Mouse (Mus musculus) hindbrain, embryonic 11.5 days (tissue): ENCODE results near the gene Cyp2f2. TPM values are rescaled to one million over a fixed set of nuclear protein-coding genes. Genes with fewer than 3 reads are reported as not detected.
A peak's percentile ranks its signal among the peaks of the same experiment; 100 is the strongest.

Experiments
- ATAC-seq: fragments of 200-750 bp; cut with Nextera tagmentation; 2 replicates; pipeline ENCODE4 v1.8.0; 2017; ENCODE audit warnings: mild to moderate bottlenecking, moderate TSS enrichment, moderate library complexity; ENCODE audit not compliant: low FRiP score
- DNase-seq: peaks from one replicate; pipeline ENCODE4 v3.0.0-alpha.2; 2015; ENCODE audit warnings: low spot score
- H3K27ac ChIP-seq: fragments of 300-500 bp; sonication (generic); 2 replicates; pipeline ENCODE4 v1.5.1; 2014; ENCODE audit warnings: mild to moderate bottlenecking, low read depth, low read length
- H3K27me3 ChIP-seq: fragments of 300-500 bp; sonication (generic); 2 replicates; pipeline ENCODE4 v1.6.1; 2014; ENCODE audit warnings: mild to moderate bottlenecking, low read length, moderate library complexity, mixed read lengths; ENCODE audit not compliant: control insufficient read depth, insufficient read depth
- H3K36me3 ChIP-seq: fragments of 300-500 bp; sonication (generic); 2 replicates; pipeline ENCODE4 v1.6.1; 2014; ENCODE audit warnings: mild to moderate bottlenecking, low read length, moderate library complexity, mixed read lengths; ENCODE audit not compliant: control insufficient read depth, insufficient read depth
- H3K4me1 ChIP-seq: fragments of 300-500 bp; sonication (generic); replicated peaks from 2 replicates; pipeline ENCODE4 v1.6.1; 2014; ENCODE audit warnings: low read length, mixed read lengths; ENCODE audit not compliant: control insufficient read depth, insufficient read depth
- H3K4me2 ChIP-seq: fragments of 300-500 bp; sonication (generic); replicated peaks from 2 replicates; pipeline ENCODE4 v1.6.1; 2014; ENCODE audit warnings: mild to moderate bottlenecking, low read depth, low read length
- H3K4me3 ChIP-seq: fragments of 300-500 bp; sonication (generic); 2 replicates; pipeline ENCODE4 v1.5.1; 2014; ENCODE audit warnings: low read depth, low read length
- H3K9ac ChIP-seq: fragments of 300-500 bp; sonication (generic); 2 replicates; pipeline ENCODE4 v1.6.1; 2014; ENCODE audit warnings: low read depth, low read length
- H3K9me3 ChIP-seq: fragments of 300-500 bp; sonication (generic); 2 replicates; pipeline ENCODE4 v1.6.1; 2016; ENCODE audit warnings: low read length; ENCODE audit not compliant: control insufficient read depth
- WGBS: fragments of 180-500 bp; shearing (Covaris S2); extraction: QIAGEN DNeasy Blood & Tissue Kit; methylation state at CpG from one replicate; pipeline ENCODE4 v1.1.7; 2014; 5-methylcytosine and 5-hydroxymethylcytosine counted together
- polyA plus RNA-seq: library from polyadenylated mRNA; unstranded; fragments of >200 nt; fragmentation: Nextera tagmentation; extraction: Ambion mirVana; gene quantifications from 2 replicates; pipeline ENCODE4 v1.2.1, GENCODE M21; 2014

Gene Cyp2f2
- polyA plus RNA-seq, 1 experiment from 2014 or later = not detected

DNA sequence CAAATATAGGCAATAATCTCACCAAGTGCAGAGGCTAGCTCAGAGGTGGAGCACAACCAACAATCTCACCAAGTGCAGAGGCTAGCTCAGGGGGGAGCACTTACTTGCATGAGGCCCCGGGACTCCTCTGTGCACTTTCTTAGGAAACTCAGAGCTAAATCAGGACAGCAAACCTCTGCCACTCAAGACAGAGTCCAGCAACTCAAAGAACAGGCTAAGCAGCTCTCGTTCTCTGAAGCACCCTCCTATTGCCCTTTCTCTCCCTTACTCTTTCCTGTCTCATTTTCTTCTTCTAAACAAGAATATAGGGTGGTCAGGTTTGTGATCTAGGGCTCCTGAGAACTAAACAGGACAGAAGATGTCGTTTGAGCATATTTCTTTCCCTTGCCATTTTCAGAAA is 7.7 kb upstream of the Cyp2f2 start:
- Histone ChIP-seq H3K4me3 (no peak overlapping the region), H3K36me3 (no peaks in the 10 kb centered on the region), H3K9ac (no peak overlapping the region), H3K4me1 (no peaks in the 10 kb centered on the region), H3K9me3 (no peaks in the 10 kb centered on the region), H3K27ac (no peak overlapping the region), H3K27me3 (no peaks in the 10 kb centered on the region), H3K4me2 (no peak overlapping the region)
- WGBS = 70% methylated on average over 3 of the region's 3 CpGs
- no peak for ATAC-seq
- DNase-seq = no peak

DNA sequence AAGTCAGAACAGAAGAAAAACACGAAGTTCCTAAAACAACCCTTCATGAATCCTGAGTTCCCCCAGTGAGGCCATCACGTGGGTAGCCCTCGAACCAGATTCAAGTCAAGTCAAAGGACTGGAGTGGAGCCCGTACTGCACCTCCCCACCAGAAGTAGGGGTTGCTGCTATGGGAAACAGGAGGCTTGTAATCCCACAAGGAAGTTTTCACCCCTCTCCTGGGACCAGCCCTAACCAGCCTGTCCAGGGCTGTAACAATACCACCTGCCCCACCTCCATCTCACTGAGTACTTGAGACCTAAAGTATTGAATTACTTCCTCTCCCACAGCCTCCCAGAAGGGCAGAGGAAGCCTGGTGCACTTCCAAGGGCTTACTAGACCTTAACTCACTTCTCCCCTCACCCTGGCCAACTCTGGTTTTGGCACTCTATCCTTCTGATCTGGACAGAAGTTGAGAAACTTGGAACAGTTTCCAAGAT is 1.6 kb upstream of the Cyp2f2 start:
- no peaks in the 10 kb centered on the region for H3K9me3 ChIP-seq
- no peak overlapping the region for H3K4me3 ChIP-seq
- H3K4me1 ChIP-seq = no peaks in the 10 kb centered on the region
- no peak overlapping the region for H3K4me2 ChIP-seq
- ATAC-seq (no peak), DNase-seq (no peak)
- no peak overlapping the region for H3K9ac ChIP-seq
- no peaks in the 10 kb centered on the region for H3K27me3 ChIP-seq
- 69% methylated on average over 4 of the region's 4 CpGs for WGBS
- H3K27ac ChIP-seq = no peak overlapping the region
- no peaks in the 10 kb centered on the region for H3K36me3 ChIP-seq

DNA sequence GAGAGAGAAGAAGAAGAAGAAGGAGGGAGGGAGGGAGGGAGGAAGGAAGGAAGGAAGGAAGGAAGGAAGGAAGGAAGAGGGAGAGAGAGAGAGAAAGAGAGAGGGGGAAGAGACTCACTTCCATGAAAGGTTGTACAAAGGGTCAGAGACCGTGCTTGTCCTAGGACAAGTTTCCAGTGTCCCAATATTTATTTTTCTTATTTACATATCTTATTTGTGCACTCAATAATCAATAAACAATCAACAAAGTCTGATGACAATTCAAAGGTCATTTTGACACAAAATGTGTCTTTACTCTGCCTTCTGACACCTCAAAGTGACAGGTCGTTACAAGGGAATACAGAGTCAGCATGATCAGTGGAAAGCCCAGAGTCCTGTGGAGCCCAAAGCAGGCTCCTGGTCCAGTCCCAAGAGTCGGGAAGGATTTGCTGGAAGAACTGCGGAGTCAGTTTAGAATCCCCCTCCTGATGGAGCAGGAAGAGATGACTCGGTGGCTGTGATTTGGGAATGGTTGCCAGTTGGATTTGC is 4.7 kb downstream of the Cyp2f2 start:
- Histone ChIP-seq H3K9ac (no peak overlapping the region), H3K4me3 (no peak overlapping the region), H3K4me1 (no peaks in the 10 kb centered on the region), H3K4me2 (no peak overlapping the region), H3K36me3 (no peaks in the 10 kb centered on the region), H3K27ac (no peak overlapping the region), H3K27me3 (no peaks in the 10 kb centered on the region), H3K9me3 (no peaks in the 10 kb centered on the region)
- 79% methylated on average over 5 of the region's 5 CpGs for WGBS
- no peak for DNase-seq
- ATAC-seq = no peak

DNA sequence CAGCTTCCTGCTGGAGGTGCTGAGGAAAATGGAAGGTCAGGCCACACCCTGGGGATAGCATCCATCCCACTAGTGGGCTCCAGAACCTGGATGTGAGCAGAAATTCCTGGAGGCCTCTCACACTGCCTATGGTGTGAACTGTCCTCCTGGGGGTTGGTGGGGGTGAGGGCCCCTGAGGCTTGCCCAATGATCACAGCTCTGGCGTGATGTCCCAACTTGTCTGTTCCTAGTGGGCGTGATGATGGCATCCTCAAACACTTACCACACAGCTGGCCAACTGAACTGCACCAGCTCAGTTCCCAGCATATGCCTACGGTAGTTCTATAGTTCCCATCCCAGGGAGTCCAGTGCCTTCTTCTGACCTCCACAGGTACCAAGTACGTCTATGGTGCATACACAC is 5.3 kb downstream of the Cyp2f2 start:
- no peak for DNase-seq
- no peak overlapping the region for H3K27ac ChIP-seq
- no peaks in the 10 kb centered on the region for H3K27me3 ChIP-seq
- H3K4me2 ChIP-seq = no peak overlapping the region
- H3K4me3 ChIP-seq = no peak overlapping the region
- no peak for ATAC-seq
- H3K9me3 ChIP-seq = no peaks in the 10 kb centered on the region
- H3K9ac ChIP-seq = no peak overlapping the region
- no peaks in the 10 kb centered on the region for H3K4me1 ChIP-seq
- WGBS = 93% methylated on average over 4 of the region's 4 CpGs
- H3K36me3 ChIP-seq = no peaks in the 10 kb centered on the region

DNA sequence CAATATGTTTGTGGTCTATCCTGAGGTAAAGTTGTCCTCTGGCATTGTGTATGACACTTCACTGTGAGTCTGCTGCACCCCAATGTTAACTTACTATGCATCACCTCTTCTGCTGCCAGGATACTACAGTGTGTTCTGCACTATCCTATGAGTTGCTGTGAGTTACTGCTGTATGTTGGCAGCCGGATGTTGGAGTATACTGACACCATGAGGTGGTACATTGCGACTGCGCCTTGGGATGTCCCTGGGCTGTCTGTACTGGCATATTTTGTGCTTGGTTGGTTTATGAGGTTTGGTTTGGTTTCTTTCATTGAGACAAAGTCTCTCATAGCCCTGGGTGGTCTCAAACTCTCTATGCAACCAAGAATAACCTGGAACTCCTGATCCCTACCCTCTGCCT is 8.5 kb downstream of the Cyp2f2 start:
- H3K36me3 ChIP-seq = no peaks in the 10 kb centered on the region
- 50% methylated on average over 3 of the region's 3 CpGs for WGBS
- H3K9ac ChIP-seq = no peak overlapping the region
- H3K27me3 ChIP-seq = no peaks in the 10 kb centered on the region
- no peak overlapping the region for H3K4me3 ChIP-seq
- no peaks in the 10 kb centered on the region for H3K9me3 ChIP-seq
- no peak for ATAC-seq
- H3K27ac ChIP-seq = no peak overlapping the region
- peak; percentile 23 for DNase-seq
- no peak overlapping the region for H3K4me2 ChIP-seq
- H3K4me1 ChIP-seq = no peaks in the 10 kb centered on the region

DNA sequence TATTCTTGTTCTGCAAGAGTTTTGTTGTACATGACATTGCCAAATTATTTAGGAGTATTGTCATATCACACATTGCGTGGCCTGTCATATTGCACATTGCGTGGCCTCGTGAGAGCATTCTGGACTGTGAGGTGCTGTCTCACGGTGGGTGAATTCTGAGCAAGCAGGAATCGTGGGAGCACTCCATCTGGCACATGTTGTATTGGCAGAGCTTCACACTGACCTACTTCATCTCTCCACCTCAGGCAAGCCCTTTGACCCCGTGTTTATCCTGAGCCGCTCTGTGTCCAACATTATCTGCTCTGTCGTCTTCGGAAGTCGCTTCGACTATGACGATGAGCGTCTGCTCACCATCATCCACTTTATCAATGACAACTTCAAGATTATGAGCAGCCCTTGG is 9.2 kb downstream of the Cyp2f2 start:
- H3K4me3 ChIP-seq = no peak overlapping the region
- no peaks in the 10 kb centered on the region for H3K9me3 ChIP-seq
- H3K4me1 ChIP-seq = no peaks in the 10 kb centered on the region
- H3K36me3 ChIP-seq = no peaks in the 10 kb centered on the region
- WGBS = 92% methylated on average over 13 of the region's 13 CpGs
- no peak for DNase-seq
- no peaks in the 10 kb centered on the region for H3K27me3 ChIP-seq
- no peak overlapping the region for H3K4me2 ChIP-seq
- no peak overlapping the region for H3K27ac ChIP-seq
- ATAC-seq = no peak
- no peak overlapping the region for H3K9ac ChIP-seq

DNA sequence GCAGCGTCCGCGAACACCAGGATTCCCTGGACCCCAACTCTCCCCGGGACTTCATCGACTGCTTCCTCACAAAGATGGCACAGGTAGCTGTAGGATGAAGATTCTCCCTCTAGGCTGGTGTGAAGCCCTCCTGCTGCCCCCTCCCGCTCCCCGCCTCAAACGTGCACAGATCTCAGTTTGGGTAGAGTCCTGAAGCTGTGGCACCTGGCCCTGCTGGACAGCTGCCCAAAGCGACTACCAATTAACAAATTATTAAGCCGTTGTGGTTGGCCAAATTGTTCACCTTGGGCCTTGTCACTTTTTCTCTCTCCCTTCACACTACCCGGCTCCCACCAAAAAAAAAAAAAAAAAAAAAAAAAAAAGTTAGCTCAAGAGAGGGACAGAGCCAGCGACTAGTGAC is 10.1 kb downstream of the Cyp2f2 start:
- Histone ChIP-seq H3K4me1 (no peaks in the 10 kb centered on the region), H3K27me3 (no peaks in the 10 kb centered on the region), H3K36me3 (no peaks in the 10 kb centered on the region), H3K9ac (no peak overlapping the region), H3K4me3 (no peak overlapping the region), H3K27ac (no peak overlapping the region), H3K9me3 (no peaks in the 10 kb centered on the region), H3K4me2 (no peak overlapping the region)
- ATAC-seq = no peak
- DNase-seq = no peak
- 92% methylated on average over 12 of the region's 12 CpGs for WGBS

DNA sequence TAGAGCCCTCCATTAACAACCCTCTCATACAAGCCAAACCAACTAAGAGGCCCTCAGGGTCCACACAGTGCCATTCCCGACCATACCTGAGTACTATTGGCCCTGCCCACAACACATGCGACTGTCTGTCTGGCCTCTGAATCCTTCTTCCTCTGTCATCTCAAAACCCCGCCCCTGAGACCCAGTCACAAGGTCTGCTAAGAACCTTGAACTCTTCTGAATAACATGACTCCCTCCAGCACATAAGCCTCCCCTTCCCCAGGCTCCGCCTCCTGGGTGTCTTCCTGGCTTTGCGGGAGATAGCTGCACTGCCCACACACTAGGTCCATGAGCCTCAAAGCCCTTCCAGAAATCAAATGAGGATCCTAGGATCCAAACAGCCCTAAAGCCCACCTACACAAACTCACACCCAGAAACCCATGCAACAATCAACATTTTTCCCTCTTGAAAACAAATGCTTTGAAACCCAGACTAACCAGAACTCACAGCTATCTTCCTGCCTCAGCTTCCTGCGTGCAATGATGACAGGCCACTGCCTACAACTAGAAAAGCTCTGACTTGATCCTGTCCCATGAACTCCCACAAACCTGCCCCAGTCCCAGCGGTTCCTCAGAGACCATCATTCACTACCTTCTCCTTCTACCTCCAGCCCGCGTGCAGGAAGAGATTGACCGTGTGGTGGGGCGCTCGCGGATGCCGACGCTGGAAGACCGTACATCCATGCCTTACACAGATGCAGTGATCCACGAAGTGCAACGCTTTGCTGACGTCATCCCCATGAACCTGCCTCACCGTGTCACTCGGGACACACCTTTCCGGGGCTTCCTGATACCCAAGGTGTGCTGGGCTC is 11.0 kb downstream of the Cyp2f2 start:
- no peaks in the 10 kb centered on the region for H3K4me1 ChIP-seq
- no peaks in the 10 kb centered on the region for H3K36me3 ChIP-seq
- ATAC-seq (no peak), DNase-seq (no peak)
- H3K27ac ChIP-seq = no peak overlapping the region
- 89% methylated on average over 22 of the region's 22 CpGs for WGBS
- H3K9ac ChIP-seq = no peak overlapping the region
- no peaks in the 10 kb centered on the region for H3K27me3 ChIP-seq
- H3K9me3 ChIP-seq = no peaks in the 10 kb centered on the region
- no peak overlapping the region for H3K4me3 ChIP-seq
- H3K4me2 ChIP-seq = no peak overlapping the region

DNA sequence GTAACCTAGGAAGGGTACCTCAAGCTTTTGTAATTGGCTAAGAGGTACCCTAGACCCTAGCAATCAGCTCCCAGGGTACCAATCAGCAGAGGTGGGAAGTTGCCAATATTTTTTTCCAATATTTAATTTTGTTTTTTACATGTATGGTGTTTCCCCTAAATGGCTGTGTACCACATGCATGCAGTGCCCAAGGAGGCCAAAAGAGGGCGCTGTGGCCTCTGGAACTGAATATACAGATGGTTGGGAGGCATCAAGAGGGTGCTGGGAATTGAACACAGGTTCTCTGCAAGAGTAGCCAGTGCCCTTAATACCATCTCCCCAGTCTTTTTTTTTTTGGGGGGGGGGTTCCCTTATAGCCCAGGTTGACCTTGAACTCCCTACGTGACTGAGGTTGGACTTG is 11.7 kb downstream of the Cyp2f2 start:
- Histone ChIP-seq H3K36me3 (no peaks in the 10 kb centered on the region), H3K27ac (no peak overlapping the region), H3K9me3 (no peaks in the 10 kb centered on the region), H3K4me1 (no peaks in the 10 kb centered on the region), H3K27me3 (no peaks in the 10 kb centered on the region), H3K4me2 (no peak overlapping the region), H3K4me3 (no peak overlapping the region), H3K9ac (no peak overlapping the region)
- DNase-seq (no peak), ATAC-seq (no peak)
- 62% methylated on average over 2 of the region's 2 CpGs for WGBS
